Mouse (Mus musculus) small intestine, adult 2 months (tissue): ENCODE data around the gene Rpl12. TPM values are rescaled to one million over a fixed set of nuclear protein-coding genes. Genes with fewer than 3 reads are reported as not detected.
A peak's percentile ranks its signal among the peaks of the same experiment; 100 is the strongest.

Experiments used
- H3K27ac ChIP-seq: fragments of 200-500 bp; 2 replicates; pipeline ENCODE4 v1.5.1; 2012; ENCODE audit warnings: low read depth, low read length, control low read depth, inconsistent platforms; ENCODE audit not compliant: insufficient read depth
- H3K27me3 ChIP-seq: fragments of 200-500 bp; 2 replicates; pipeline ENCODE4 v1.6.1; 2012; ENCODE audit warnings: mild to moderate bottlenecking, moderate library complexity, low read length, inconsistent platforms; ENCODE audit not compliant: control insufficient read depth, insufficient read depth
- H3K36me3 ChIP-seq: fragments of 200-500 bp; 2 replicates; pipeline ENCODE4 v1.6.1; 2012; ENCODE audit warnings: mild to moderate bottlenecking, low read length, control low read depth, inconsistent platforms; ENCODE audit not compliant: control insufficient read depth, insufficient read depth
- H3K4me1 ChIP-seq: fragments of 200-500 bp; 2 replicates; pipeline ENCODE4 v1.6.1; 2012; ENCODE audit warnings: low read length, inconsistent platforms, mixed read lengths; ENCODE audit not compliant: control insufficient read depth, insufficient read depth, insufficient read length
- H3K4me3 ChIP-seq: fragments of 200-500 bp; 2 replicates; pipeline ENCODE4 v1.5.1; 2012; ENCODE audit warnings: low read depth, mild to moderate bottlenecking, control low read depth, inconsistent platforms, low read length, moderate library complexity
- CTCF ChIP-seq: fragments of 200-500 bp; IDR thresholded peaks from 2 replicates; pipeline ENCODE4 v1.5.1; 2012; ENCODE audit warnings: low read depth, mild to moderate bottlenecking, control low read depth, inconsistent platforms, low read length, moderate library complexity, mixed read lengths; ENCODE audit not compliant: insufficient replicate concordance, insufficient read length; ENCODE audit errors: extremely low read depth
- POLR2A ChIP-seq: fragments of 200-500 bp; IDR thresholded peaks from 2 replicates; pipeline ENCODE4 v1.6.1; 2012; ENCODE audit warnings: low read depth, mild to moderate bottlenecking, control low read depth, inconsistent platforms, low read length, moderate library complexity
- WGBS: fragments of 180-500 bp; shearing (Covaris S2); methylation state at CpG from one replicate; pipeline ENCODE4 v1.1.7; 2018; 5-methylcytosine and 5-hydroxymethylcytosine counted together
- polyA plus RNA-seq: library from polyadenylated mRNA; depleted of rRNA; stranded (reverse); fragments of >200 nt; gene quantifications from 2 replicates; pipeline ENCODE4 v1.2.3, GENCODE M21; 2012

The Rpl12 gene
- polyA plus RNA-seq, 1 experiment = 161 TPM

DNA sequence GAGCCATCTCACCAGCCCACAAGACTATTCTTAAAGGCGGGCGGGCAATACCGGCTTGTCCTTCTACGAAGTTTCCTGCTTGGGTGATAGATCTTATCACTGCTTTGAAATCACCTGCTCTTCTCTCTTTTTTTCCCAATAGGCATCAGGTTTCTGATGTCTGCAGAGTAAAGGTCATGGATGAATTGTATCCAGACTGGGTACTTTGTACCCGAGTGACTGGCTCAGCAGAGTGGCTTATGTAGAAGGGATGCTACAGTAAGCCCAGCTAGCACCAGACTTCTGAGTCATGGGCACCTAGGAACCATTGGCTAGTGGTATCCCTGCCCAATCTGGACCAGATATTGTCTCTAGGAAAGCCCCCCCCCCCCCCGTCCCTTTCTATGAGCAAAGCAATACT, 22.3 kb downstream of the Rpl12 start:
- Histone ChIP-seq H3K4me3 (no peak overlapping the region), H3K27me3 (no peaks in the 10 kb centered on the region), H3K27ac (no peak overlapping the region), H3K4me1 (peaks cover 5% of the 10 kb centered on the region), H3K36me3 (no peaks in the 10 kb centered on the region)
- WGBS = 10% methylated on average over 6 of the region's 6 CpGs
- TF ChIP-seq CTCF (no peak), POLR2A (no peak)

- H3K4me3 ChIP-seq = no peak overlapping the region
- TF ChIP-seq CTCF = no peak
- no peak for TF ChIP-seq POLR2A
- H3K27me3 ChIP-seq = no peaks in the 10 kb centered on the region
- 74% methylated on average over 8 of the region's 8 CpGs for WGBS
- no peaks in the 10 kb centered on the region for H3K36me3 ChIP-seq
- H3K27ac ChIP-seq = no peak overlapping the region
- peaks cover 5% of the 10 kb centered on the region for H3K4me1 ChIP-seq
Measured at GRCm38 (mm10) chr2:32985844-32986243, 24.5 kb downstream of the Rpl12 start.

GRCm38 (mm10) chr2:32989376-32989775, 28.0 kb downstream of the Rpl12 start:
- WGBS = 29% methylated on average over 3 of the region's 3 CpGs

GRCm38 (mm10) chr2:32990167-32990832, 28.9 kb downstream of the Rpl12 start:
- Histone ChIP-seq H3K36me3 (no peaks in the 10 kb centered on the region), H3K27ac (no peak overlapping the region), H3K4me1 (no peaks in the 10 kb centered on the region), H3K4me3 (no peak overlapping the region), H3K27me3 (no peaks in the 10 kb centered on the region)
- WGBS = 61% methylated on average over 13 of the region's 13 CpGs
- TF ChIP-seq POLR2A = no peak
- peak; percentile 26; the same call in 1 of the 2 replicates for TF ChIP-seq CTCF

More at GRCm38 (mm10) chr2:32989376-32989775, 28.0 kb downstream of the Rpl12 start:
- Histone ChIP-seq H3K27ac (no peak overlapping the region), H3K4me3 (no peak overlapping the region), H3K36me3 (no peaks in the 10 kb centered on the region), H3K4me1 (no peaks in the 10 kb centered on the region), H3K27me3 (no peaks in the 10 kb centered on the region)
- TF ChIP-seq CTCF (no peak), POLR2A (no peak)

DNA sequence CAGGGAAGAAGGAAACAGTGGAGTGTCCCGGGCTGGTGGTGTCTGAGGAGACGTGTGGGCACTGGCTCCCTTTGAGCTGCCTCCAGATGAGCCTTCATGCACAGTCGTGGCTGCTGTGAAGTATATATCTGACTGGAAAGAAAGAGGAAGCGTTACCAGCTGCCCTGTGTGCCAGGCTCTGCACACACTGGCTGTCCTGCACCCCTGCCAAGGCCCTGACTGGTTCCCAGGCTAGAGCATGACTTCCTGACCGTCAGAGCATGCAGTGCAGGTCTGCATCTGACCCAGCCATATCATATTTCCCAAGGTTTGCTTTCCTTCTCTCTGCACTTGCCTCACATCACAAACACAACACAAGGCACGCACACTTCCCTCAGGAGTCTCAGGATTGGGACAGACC, 30.8 kb downstream of the Rpl12 start:
- TF ChIP-seq CTCF = no peak
- TF ChIP-seq POLR2A = no peak
- Histone ChIP-seq H3K36me3 (no peaks in the 10 kb centered on the region), H3K4me3 (no peak overlapping the region), H3K4me1 (no peaks in the 10 kb centered on the region), H3K27ac (no peak overlapping the region), H3K27me3 (no peaks in the 10 kb centered on the region)
- WGBS = 61% methylated on average over 6 of the region's 6 CpGs

DNA sequence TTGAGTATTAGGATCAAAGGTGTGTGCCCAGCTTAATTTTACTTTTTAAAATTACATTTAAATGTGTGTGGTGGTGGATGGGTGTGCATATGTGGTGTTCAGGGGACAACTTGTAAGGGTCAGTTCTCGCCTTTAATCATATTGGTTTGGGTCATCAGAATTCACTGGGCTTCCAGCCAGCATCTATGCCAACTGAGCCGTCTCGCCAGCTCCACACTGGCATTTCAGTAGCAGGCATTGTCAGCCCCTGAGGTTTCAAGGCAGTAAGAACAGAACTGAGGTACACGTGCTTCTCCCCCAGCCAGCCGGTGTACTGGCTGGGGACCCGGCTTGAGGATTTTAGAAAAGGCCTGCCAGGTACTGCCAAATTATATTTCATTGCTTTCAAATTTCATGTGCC, 35.7 kb downstream of the Rpl12 start:
- Histone ChIP-seq H3K27me3 (no peaks in the 10 kb centered on the region), H3K4me3 (no peak overlapping the region), H3K36me3 (no peaks in the 10 kb centered on the region), H3K4me1 (no peaks in the 10 kb centered on the region), H3K27ac (no peak overlapping the region)
- 87% methylated on average over 6 of the region's 6 CpGs for WGBS
- TF ChIP-seq POLR2A (no peak), CTCF (no peak)

DNA sequence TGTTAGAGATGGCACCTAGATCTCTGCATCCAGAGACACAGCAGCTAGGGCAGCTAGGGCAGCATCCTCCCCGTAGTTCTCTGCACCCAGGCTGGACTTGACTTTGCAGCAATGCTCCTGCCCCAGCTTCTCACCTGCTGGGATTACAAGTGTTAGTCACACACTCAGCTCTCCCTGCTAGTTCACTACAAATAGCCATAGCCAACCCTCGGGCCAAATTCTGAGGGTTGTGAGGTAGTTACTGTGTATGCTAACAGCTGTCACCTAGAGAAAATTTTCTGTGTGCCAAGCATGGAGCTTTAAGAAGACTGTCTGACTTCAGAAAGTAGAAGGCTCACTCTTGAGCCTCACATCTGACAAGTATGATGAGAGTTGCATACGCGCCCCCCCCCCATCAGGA, 36.4 kb downstream of the Rpl12 start:
- no peak overlapping the region for H3K27ac ChIP-seq
- 91% methylated on average over 4 of the region's 4 CpGs for WGBS
- H3K4me1 ChIP-seq = no peaks in the 10 kb centered on the region
- H3K36me3 ChIP-seq = no peaks in the 10 kb centered on the region
- no peaks in the 10 kb centered on the region for H3K27me3 ChIP-seq
- no peak overlapping the region for H3K4me3 ChIP-seq
- TF ChIP-seq POLR2A = no peak
- TF ChIP-seq CTCF = no peak
